Mouse (Mus musculus): ENCODE results near the gene Lekr1. TPM values are rescaled to one million over a fixed set of nuclear protein-coding genes. Genes with fewer than 3 reads are reported as not detected.

Lekr1 gene
- total and polyA plus RNA-seq, 2 experiments from 2014 or later = 2.2 to 4.1 TPM

DNA sequence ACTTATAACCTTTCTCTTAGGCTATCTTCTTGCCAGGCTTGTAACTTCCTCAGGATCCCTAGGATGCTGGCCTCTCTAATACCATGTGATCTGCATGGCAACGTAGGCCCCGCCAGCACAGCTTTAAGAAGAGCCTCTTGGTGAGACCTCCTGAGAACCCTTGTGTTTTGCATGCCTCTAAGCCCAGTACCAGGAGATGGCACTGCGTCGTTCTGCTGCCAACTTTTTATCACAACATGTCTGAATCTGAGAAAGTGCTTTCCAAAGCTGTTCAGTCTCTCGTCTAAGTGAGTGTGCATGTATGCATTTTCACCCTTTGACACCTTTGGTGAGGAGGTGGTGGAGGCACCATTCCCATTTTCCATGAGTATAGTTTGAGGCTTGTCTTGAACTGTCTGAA, 116.2 kb downstream of the Lekr1 start:
- Histone ChIP-seq H3K4me1 (ENCODE audit: insufficient read depth, low read length) (no peaks in the 10 kb centered on the region), H3K4me2 (ENCODE audit: low read depth, low read length, poor library complexity, severe bottlenecking) (no peak overlapping the region), H3K9me3 (ENCODE audit: low read length) (no peaks in the 10 kb centered on the region), H3K27me3 (ENCODE audit: insufficient read depth, low read length) (no peaks in the 10 kb centered on the region), H3K36me3 (ENCODE audit: insufficient read depth, low read length) (no peaks in the 10 kb centered on the region), H3K27ac (ENCODE audit: low read depth, low read length) (no peak overlapping the region), H3K4me3 (ENCODE audit: low read depth, low read length) (no peak overlapping the region), H3K9ac (replicated peaks; ENCODE audit: low read length, poor library complexity, severe bottlenecking) (no peak overlapping the region)
- WGBS = 76% methylated on average over 5 of the region's 5 CpGs
- DNase-seq (ENCODE audit: low spot score) (no peak), ATAC-seq (ENCODE audit: low FRiP score) (no peak)
- 0 out of 2 replicates have a peak, but pooled peaks have one; percentile 23 for TF ChIP-seq CTCF (IDR thresholded peaks at IDR 0.05)

DNA sequence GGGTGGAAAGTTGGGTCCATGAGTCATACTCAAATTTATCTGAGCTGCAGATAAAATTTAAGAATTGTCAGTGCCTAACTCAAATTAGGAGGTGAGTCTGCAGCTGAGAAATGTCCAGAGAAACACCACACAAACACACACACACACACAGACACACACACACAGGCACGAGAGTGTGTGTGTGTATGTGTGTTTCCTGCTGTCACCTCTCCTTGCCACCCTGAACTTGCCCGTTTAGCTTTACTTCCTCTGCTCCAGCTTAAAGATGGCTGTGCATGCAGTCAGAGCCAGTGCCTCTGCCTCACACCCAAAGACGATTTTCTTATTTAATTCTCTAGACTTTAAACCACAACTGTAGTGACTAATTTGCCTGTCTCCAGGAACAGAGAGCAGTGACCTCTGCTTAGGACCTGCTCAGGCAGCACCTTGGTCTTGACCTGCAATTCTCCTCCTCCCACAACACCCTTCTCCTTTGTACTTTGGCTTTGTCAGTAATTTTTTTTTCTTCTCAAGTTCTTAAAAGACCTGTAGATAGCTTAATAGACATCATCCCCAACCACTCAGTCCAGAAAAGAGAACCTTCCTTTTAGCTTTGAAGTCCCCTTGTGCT, 124.2 kb downstream of the Lekr1 start:
- 52% methylated on average over 3 of the region's 3 CpGs for WGBS
- Histone ChIP-seq H3K4me2 (ENCODE audit: low read depth, low read length, poor library complexity, severe bottlenecking) (no peak overlapping the region), H3K36me3 (ENCODE audit: insufficient read depth, low read length) (no peaks in the 10 kb centered on the region), H3K27me3 (ENCODE audit: insufficient read depth, low read length) (no peaks in the 10 kb centered on the region), H3K9ac (replicated peaks; ENCODE audit: low read length, poor library complexity, severe bottlenecking) (no peak overlapping the region), H3K4me3 (ENCODE audit: low read depth, low read length) (no peak overlapping the region), H3K9me3 (ENCODE audit: low read length) (no peaks in the 10 kb centered on the region), H3K4me1 (ENCODE audit: insufficient read depth, low read length) (no peaks in the 10 kb centered on the region), H3K27ac (ENCODE audit: low read depth, low read length) (no peak overlapping the region)
- TF ChIP-seq CTCF (IDR thresholded peaks at IDR 0.05) = no peak
- no peak for ATAC-seq (ENCODE audit: low FRiP score)
- DNase-seq (ENCODE audit: low spot score) = no peak

DNA sequence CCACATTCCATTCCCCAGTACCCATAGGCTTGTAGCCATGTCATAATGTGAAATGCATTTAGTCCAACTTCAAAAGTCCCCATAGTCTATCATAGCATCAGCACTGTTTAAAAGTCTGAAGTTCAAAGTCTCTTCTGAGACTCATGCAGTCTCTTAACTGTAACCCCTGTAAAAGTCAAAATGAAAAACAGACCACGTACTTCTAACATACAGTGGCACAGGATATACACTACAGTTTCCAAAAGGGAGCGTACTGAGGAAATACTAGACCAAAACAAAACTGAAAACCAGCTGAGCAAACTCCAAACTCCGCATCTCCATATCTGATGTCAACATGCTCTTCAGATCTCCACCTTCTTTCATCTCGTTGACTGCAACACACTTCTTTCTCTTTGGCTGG, 127.5 kb downstream of the Lekr1 start:
- H3K9me3 ChIP-seq (ENCODE audit: low read length) = no peaks in the 10 kb centered on the region
- 83% methylated on average over 4 of the region's 4 CpGs for WGBS
- H3K9ac ChIP-seq (replicated peaks; ENCODE audit: low read length, poor library complexity, severe bottlenecking) = no peak overlapping the region
- H3K4me2 ChIP-seq (ENCODE audit: low read depth, low read length, poor library complexity, severe bottlenecking) = no peak overlapping the region
- DNase-seq (ENCODE audit: low spot score) (no peak), ATAC-seq (ENCODE audit: low FRiP score) (no peak)
- no peak for TF ChIP-seq CTCF (IDR thresholded peaks at IDR 0.05)
- no peaks in the 10 kb centered on the region for H3K27me3 ChIP-seq (ENCODE audit: insufficient read depth, low read length)
- no peaks in the 10 kb centered on the region for H3K36me3 ChIP-seq (ENCODE audit: insufficient read depth, low read length)
- no peak overlapping the region for H3K27ac ChIP-seq (ENCODE audit: low read depth, low read length)
- no peak overlapping the region for H3K4me3 ChIP-seq (ENCODE audit: low read depth, low read length)
- H3K4me1 ChIP-seq (ENCODE audit: insufficient read depth, low read length) = no peaks in the 10 kb centered on the region

DNA sequence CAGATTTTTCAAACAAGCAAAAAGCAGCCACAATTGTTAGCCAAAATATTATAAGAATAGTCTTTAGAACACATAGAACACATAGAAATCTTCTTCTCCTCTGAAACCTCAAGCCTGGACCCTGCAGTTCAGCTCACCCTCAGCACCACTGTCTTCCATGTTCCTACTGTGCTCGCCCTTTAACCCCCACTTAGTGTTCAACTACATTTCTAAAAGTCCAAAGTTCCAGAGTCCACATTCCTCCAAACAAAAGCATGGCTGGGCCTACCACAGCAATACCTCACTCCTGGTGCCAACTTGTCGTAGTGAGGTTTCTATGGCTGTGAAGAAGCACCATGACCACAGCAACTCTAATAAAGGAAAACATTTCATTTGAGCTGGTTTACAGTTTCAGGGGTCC, 128.7 kb downstream of the Lekr1 start:
- no peak for ATAC-seq (ENCODE audit: low FRiP score)
- no peak for TF ChIP-seq CTCF (IDR thresholded peaks at IDR 0.05)
- Histone ChIP-seq H3K36me3 (ENCODE audit: insufficient read depth, low read length) (no peaks in the 10 kb centered on the region), H3K4me2 (ENCODE audit: low read depth, low read length, poor library complexity, severe bottlenecking) (no peak overlapping the region), H3K9ac (replicated peaks; ENCODE audit: low read length, poor library complexity, severe bottlenecking) (no peak overlapping the region), H3K9me3 (ENCODE audit: low read length) (no peaks in the 10 kb centered on the region), H3K27ac (ENCODE audit: low read depth, low read length) (no peak overlapping the region), H3K4me3 (ENCODE audit: low read depth, low read length) (no peak overlapping the region), H3K4me1 (ENCODE audit: insufficient read depth, low read length) (no peaks in the 10 kb centered on the region), H3K27me3 (ENCODE audit: insufficient read depth, low read length) (no peaks in the 10 kb centered on the region)
- DNase-seq (ENCODE audit: low spot score) = no peak
- WGBS = 78% methylated on average over 2 of the region's 2 CpGs

DNA sequence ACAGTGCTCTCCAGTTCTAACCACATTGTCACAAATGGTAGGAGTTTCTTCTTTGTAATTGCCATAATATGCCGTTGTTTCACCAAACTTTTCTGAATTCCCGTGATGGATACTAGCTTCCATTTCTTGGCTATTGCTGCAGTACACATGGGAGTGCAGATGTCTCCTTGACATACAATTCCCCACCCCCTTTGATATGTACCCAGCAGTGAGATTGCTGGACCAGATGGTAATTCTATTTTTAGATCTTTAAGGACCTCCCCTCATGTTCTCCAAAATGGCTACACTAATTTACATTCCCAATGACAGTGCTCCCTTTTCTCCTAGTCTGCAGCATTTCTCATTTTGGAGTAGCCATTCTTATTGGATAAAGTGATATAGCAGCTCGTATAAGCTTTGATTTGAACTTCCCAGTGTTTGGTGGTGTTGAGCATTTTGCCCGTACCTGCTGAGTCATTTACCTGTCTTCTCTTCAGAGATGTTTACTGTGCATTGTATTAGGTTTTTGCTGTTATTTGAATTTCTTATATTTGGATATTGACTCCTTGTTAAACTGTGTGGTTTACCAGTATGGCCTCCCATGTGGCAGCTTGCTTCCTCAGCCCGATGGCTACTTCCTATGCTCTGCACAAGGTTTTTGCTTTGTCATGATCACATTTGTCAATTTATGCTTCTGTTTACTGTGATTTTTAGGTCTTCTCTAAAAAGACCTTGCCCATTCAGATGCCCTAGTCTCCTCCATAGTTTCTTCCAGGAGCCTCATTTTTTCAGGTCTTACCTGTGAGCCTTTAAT, 131.5 kb downstream of the Lekr1 start:
- no peak overlapping the region for H3K4me2 ChIP-seq (ENCODE audit: low read depth, low read length, poor library complexity, severe bottlenecking)
- H3K27me3 ChIP-seq (ENCODE audit: insufficient read depth, low read length) = no peaks in the 10 kb centered on the region
- DNase-seq (ENCODE audit: low spot score) (no peak), ATAC-seq (ENCODE audit: low FRiP score) (no peak)
- H3K9me3 ChIP-seq (ENCODE audit: low read length) = no peaks in the 10 kb centered on the region
- no peaks in the 10 kb centered on the region for H3K36me3 ChIP-seq (ENCODE audit: insufficient read depth, low read length)
- H3K4me3 ChIP-seq (ENCODE audit: low read depth, low read length) = no peak overlapping the region
- no peak overlapping the region for H3K9ac ChIP-seq (replicated peaks; ENCODE audit: low read length, poor library complexity, severe bottlenecking)
- no peaks in the 10 kb centered on the region for H3K4me1 ChIP-seq (ENCODE audit: insufficient read depth, low read length)
- 91% methylated on average over 5 of the region's 5 CpGs for WGBS
- H3K27ac ChIP-seq (ENCODE audit: low read depth, low read length) = no peak overlapping the region
- TF ChIP-seq CTCF (IDR thresholded peaks at IDR 0.05) = no peak

DNA sequence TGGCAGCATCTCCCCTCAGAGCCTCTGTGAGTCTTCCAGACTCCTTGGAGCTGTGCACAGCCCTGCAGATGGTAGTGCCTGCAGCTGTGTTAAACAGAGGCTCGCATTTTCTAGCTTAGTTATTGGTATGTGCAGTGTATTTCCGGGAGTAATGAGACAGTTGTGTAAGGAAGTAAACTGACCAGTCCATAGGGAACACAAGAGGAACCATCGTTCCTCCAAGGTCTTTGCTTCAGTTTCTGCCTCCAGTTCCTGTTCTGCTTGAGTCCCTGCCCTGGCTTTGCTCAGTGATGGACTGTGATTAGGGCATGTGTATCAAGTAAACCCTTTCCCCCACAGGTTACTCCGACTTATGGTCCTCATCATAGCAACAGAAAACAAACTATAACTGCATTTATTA, 134.9 kb downstream of the Lekr1 start:
- Histone ChIP-seq H3K4me1 (ENCODE audit: insufficient read depth, low read length) (no peaks in the 10 kb centered on the region), H3K27ac (ENCODE audit: low read depth, low read length) (no peak overlapping the region), H3K36me3 (ENCODE audit: insufficient read depth, low read length) (no peaks in the 10 kb centered on the region), H3K9ac (replicated peaks; ENCODE audit: low read length, poor library complexity, severe bottlenecking) (no peak overlapping the region), H3K4me3 (ENCODE audit: low read depth, low read length) (no peak overlapping the region), H3K27me3 (ENCODE audit: insufficient read depth, low read length) (no peaks in the 10 kb centered on the region), H3K4me2 (ENCODE audit: low read depth, low read length, poor library complexity, severe bottlenecking) (no peak overlapping the region), H3K9me3 (ENCODE audit: low read length) (no peaks in the 10 kb centered on the region)
- no peak for ATAC-seq (ENCODE audit: low FRiP score)
- DNase-seq (ENCODE audit: low spot score) = no peak
- no peak for TF ChIP-seq CTCF (IDR thresholded peaks at IDR 0.05)
- WGBS = 92% methylated on average over 4 of the region's 4 CpGs
